8 mouse cellular contexts compared by ENCODE assay signal in genomic region chr7:25859962-25860870, GRCm38 (mm10). TPM values are rescaled to one million over a fixed set of nuclear protein-coding genes. Genes with fewer than 3 reads are reported as not detected.
A peak's percentile ranks its signal among the peaks of the same experiment; 100 is the strongest.
DNase-seq lines count a peak whose midpoint lies in the region; ATAC-seq and TF ChIP-seq lines count a peak whose summit lies in the region.

No protein-coding gene starts in this region.

- H3K27ac ChIP-seq in neural tube, embryonic 11.5 days (ENCODE audit: low read depth, low read length), result no peak overlapping the region

- 18% methylated on average over 9 of the region's 9 CpGs for WGBS in neural tube, embryonic 11.5 days

- in situ Hi-C loops in Patski (cut with MboI; ENCODE audit: low pct_unique_long_range_greater_than_20kb), result loop anchor here (5.0 kb wide), 1 partner anchor 42 kb away; no protein-coding TSS in a partner anchor

- no peak overlapping the region for H3K9ac ChIP-seq in neural tube, embryonic 11.5 days (ENCODE audit: low read length)

- H3K4me1 ChIP-seq in E14TG2a.4 (replicated peaks; ENCODE audit: low read depth, low read length), result peaks cover 44% of the 10 kb centered on the region
- no peaks in the 10 kb centered on the region for H3K4me1 ChIP-seq in neural tube, embryonic 11.5 days (ENCODE audit: control insufficient read depth, insufficient read depth, low read length)

- DNase-seq in Patski (ENCODE audit: low read depth, low spot score), result no peak
- DNase-seq in kidney, postnatal 10 days, result peak; percentile 50
- peak; percentile 57 for DNase-seq in neural tube, embryonic 11.5 days (ENCODE audit: low spot score)
- no peak for DNase-seq in testis, postnatal 14 days (ENCODE audit: low spot score)
- no peak for DNase-seq in left cerebral cortex, adult 11 months (ENCODE audit: low spot score)
- DNase-seq in frontal cortex, postnatal 25 days (ENCODE audit: low spot score in 2 of 2), result no peak

- H3K4me2 ChIP-seq in neural tube, embryonic 11.5 days (ENCODE audit: low read depth), result peak overlapping the region; percentile 41

- H3K4me3 ChIP-seq in E14TG2a.4 (replicated peaks; ENCODE audit: low read length), result peak overlapping the region; percentile 60
- H3K4me3 ChIP-seq in neural tube, embryonic 11.5 days (ENCODE audit: low read depth, low read length), result peak overlapping the region; percentile 12; the same call in 1 of the 2 replicates

- no peaks in the 10 kb centered on the region for H3K36me3 ChIP-seq in E14TG2a.4 (ENCODE audit: insufficient read depth, low read length)
- no peaks in the 10 kb centered on the region for H3K36me3 ChIP-seq in neural tube, embryonic 11.5 days (ENCODE audit: control insufficient read depth, insufficient read depth, low read length)

- CTCF ChIA-PET in Patski (lab: Charles Lee), result no interaction called here

- H3K27me3 ChIP-seq in E14TG2a.4 (ENCODE audit: insufficient read depth, low read length) (no peaks in the 10 kb centered on the region), Patski (no peaks in the 10 kb centered on the region)
- no peaks in the 10 kb centered on the region for H3K27me3 ChIP-seq in neural tube, embryonic 11.5 days (ENCODE audit: control insufficient read depth, insufficient read depth, low read length)

- TF ChIP-seq CTCF in E14TG2a.4 (conservative IDR thresholded peaks at IDR 0.05; ENCODE audit: low read length), result no peak
- TF ChIP-seq CTCF in Patski (IDR thresholded peaks at IDR 0.05), result peak; percentile 48

- POLR2A ChIA-PET in Patski (lab: Charles Lee), result no interaction called here

- ATAC-seq in Patski, result no peak
- peak; percentile 68 for ATAC-seq in granulocyte monocyte progenitor cell, adult 5-6 weeks (replicated peaks; ENCODE audit: poor library complexity, severe bottlenecking)
- no peak for ATAC-seq in neural tube, embryonic 11.5 days (ENCODE audit: insufficient read depth, low FRiP score, low TSS enrichment)

- H3K9me3 ChIP-seq in E14TG2a.4 (ENCODE audit: low read length), result peaks cover 4% of the 10 kb centered on the region; the same call in 1 of the 2 replicates
- no peaks in the 10 kb centered on the region for H3K9me3 ChIP-seq in neural tube, embryonic 11.5 days (ENCODE audit: control insufficient read depth, low read length)

RNA-seq across cellular contexts. Expression of gene Cyp2b10, which starts 37.2 kb away (rescaled TPM):
- not detected for polyA plus RNA-seq in Patski (2021)
- not detected in 2 replicates for total RNA-seq in granulocyte monocyte progenitor cell, adult 5-6 weeks (2014; fragmentation: Nextera tagmentation)
- not detected in 2 replicates for total RNA-seq in granulocyte monocyte progenitor cell, adult 5-6 weeks (2017)
- not detected in 2 replicates for polyA plus RNA-seq in neural tube, embryonic 11.5 days (2014; fragmentation: Nextera tagmentation; extraction: Ambion mirVana)

RNA-seq across cellular contexts. Expression of gene Cyp2s1, which starts 43.5 kb away (rescaled TPM):
- 0.42 TPM for polyA plus RNA-seq in Patski (2021)
- total RNA-seq in granulocyte monocyte progenitor cell, adult 5-6 weeks (2014; fragmentation: Nextera tagmentation), result not detected in 2 replicates
- total RNA-seq in granulocyte monocyte progenitor cell, adult 5-6 weeks (2017), result not detected in 2 replicates
- polyA plus RNA-seq in neural tube, embryonic 11.5 days (2014; fragmentation: Nextera tagmentation; extraction: Ambion mirVana), result 3.2 and 3.3 TPM in 2 replicates

Comparison
In these comparisons a context has a peak if more than half of its experiments do, and no peak if none do; other contexts are left out.
1. DNase-seq: peak in kidney, postnatal 10 days (single experiment) and neural tube, embryonic 11.5 days (single experiment); none in Patski (single experiment), testis, postnatal 14 days (single experiment), left cerebral cortex, adult 11 months (single experiment) and frontal cortex, postnatal 25 days (0 of 2).